Mouse (Mus musculus): ENCODE results near the gene Mterf1b.
"Not testable (repeated sequence)": the region's sequence is repeated elsewhere in the genome, so short reads cannot be mapped to it uniquely, and the experiment has no call there.

GRCm38 (mm10) chr5:4210082-4210481 is 17.9 kb downstream of the Mterf1b start:
- not testable (repeated sequence) for TF ChIP-seq CTCF, POLR2A (IDR thresholded peaks at IDR 0.05; ENCODE audit: insufficient read depth, low read depth, low read length)
